Mouse (Mus musculus): ENCODE measurements around the gene Olfr641. TPM values are rescaled to one million over a fixed set of nuclear protein-coding genes. Genes with fewer than 3 reads are reported as not detected.

The Olfr641 gene
- polyA plus RNA-seq, 1 experiment from 2014 or later, result not detected

GRCm38 (mm10) chr7:104085365-104085764, 50.1 kb downstream of the Olfr641 start, which contains the start of gene Olfr645:
Olfr645 (minus strand) TSS chr7:104085465.
- Histone ChIP-seq H3K4me1 (no peaks in the 10 kb centered on the region), H3K4me2 (replicated peaks) (no peak within 1 kb of the TSS), H3K4me3 (no peak within 1 kb of the TSS), H3K27me3 (no peaks in the 10 kb centered on the region), H3K9ac (replicated peaks) (no peak within 1 kb of the TSS), H3K9me3 (no peaks in the 10 kb centered on the region), H3K27ac (replicated peaks) (no peak within 1 kb of the TSS), H3K36me3 (no peaks in the 10 kb centered on the region)
- WGBS, result 94% methylated on average over 1 of the region's 1 CpGs
- no peak for ATAC-seq (ENCODE audit: low FRiP score, low read depth)

Other genes with a start within 250 kb of the Olfr641 start
- not detected in 2 replicates for gene Olfr67, start 243.6 kb upstream of the Olfr641 start, polyA plus RNA-seq (2016; fragmentation: Nextera tagmentation; extraction: Ambion mirVana)
- gene Hbb-bt, start 221.4 kb upstream of the Olfr641 start, polyA plus RNA-seq (2016; fragmentation: Nextera tagmentation; extraction: Ambion mirVana), result 769 and 928 TPM in 2 replicates
- gene Hbb-bs, start 207.3 kb upstream of the Olfr641 start, polyA plus RNA-seq (2016; fragmentation: Nextera tagmentation; extraction: Ambion mirVana), result 643 and 809 TPM in 2 replicates
- not detected in 2 replicates for gene Hbb-bh2, start 194.9 kb upstream of the Olfr641 start, polyA plus RNA-seq (2016; fragmentation: Nextera tagmentation; extraction: Ambion mirVana)
- gene Hbb-bh1, start 192.3 kb upstream of the Olfr641 start, polyA plus RNA-seq (2016; fragmentation: Nextera tagmentation; extraction: Ambion mirVana), result 623 and 675 TPM in 2 replicates
- gene Hbb-y, start 182.2 kb upstream of the Olfr641 start, polyA plus RNA-seq (2016; fragmentation: Nextera tagmentation; extraction: Ambion mirVana), result 8,301 and 9,167 TPM in 2 replicates
- gene Olfr66, start 149.2 kb upstream of the Olfr641 start, polyA plus RNA-seq (2016; fragmentation: Nextera tagmentation; extraction: Ambion mirVana), result not detected in 2 replicates
- not detected in 2 replicates for gene Olfr64, start 141.0 kb upstream of the Olfr641 start, polyA plus RNA-seq (2016; fragmentation: Nextera tagmentation; extraction: Ambion mirVana)
- not detected in 2 replicates for gene Olfr65, start 132.0 kb upstream of the Olfr641 start, polyA plus RNA-seq (2016; fragmentation: Nextera tagmentation; extraction: Ambion mirVana)
- gene Olfr631, start 106.6 kb upstream of the Olfr641 start, polyA plus RNA-seq (2016; fragmentation: Nextera tagmentation; extraction: Ambion mirVana), result not detected in 2 replicates
- gene Olfr632, start 101.1 kb upstream of the Olfr641 start, polyA plus RNA-seq (2016; fragmentation: Nextera tagmentation; extraction: Ambion mirVana), result not detected in 2 replicates
- not detected in 2 replicates for gene Olfr633, start 91.0 kb upstream of the Olfr641 start, polyA plus RNA-seq (2016; fragmentation: Nextera tagmentation; extraction: Ambion mirVana)
- not detected in 2 replicates for gene Olfr635, start 64.3 kb upstream of the Olfr641 start, polyA plus RNA-seq (2016; fragmentation: Nextera tagmentation; extraction: Ambion mirVana)
- gene Olfr638, start 36.7 kb upstream of the Olfr641 start, polyA plus RNA-seq (2016; fragmentation: Nextera tagmentation; extraction: Ambion mirVana), result not detected in 2 replicates
- 0.04 TPM in 1 of 2 replicates, not detected in the other for gene Olfr639, start 18.1 kb upstream of the Olfr641 start, polyA plus RNA-seq (2016; fragmentation: Nextera tagmentation; extraction: Ambion mirVana)
- gene Olfr640, start 9.9 kb upstream of the Olfr641 start, polyA plus RNA-seq (2016; fragmentation: Nextera tagmentation; extraction: Ambion mirVana), result not detected in 2 replicates
- gene Olfr642, start 17.2 kb downstream of the Olfr641 start, polyA plus RNA-seq (2016; fragmentation: Nextera tagmentation; extraction: Ambion mirVana), result not detected in 2 replicates
- not detected in 2 replicates for gene 4930516K23Rik, start 26.0 kb downstream of the Olfr641 start, polyA plus RNA-seq (2016; fragmentation: Nextera tagmentation; extraction: Ambion mirVana)
- gene Olfr644, start 36.4 kb downstream of the Olfr641 start, polyA plus RNA-seq (2016; fragmentation: Nextera tagmentation; extraction: Ambion mirVana), result not detected in 2 replicates
- gene Olfr645, start 50.0 kb downstream of the Olfr641 start, polyA plus RNA-seq (2016; fragmentation: Nextera tagmentation; extraction: Ambion mirVana), result not detected in 2 replicates
- not detected in 2 replicates for gene Olfr646, start 69.4 kb downstream of the Olfr641 start, polyA plus RNA-seq (2016; fragmentation: Nextera tagmentation; extraction: Ambion mirVana)
- gene Ubqln5, start 94.4 kb downstream of the Olfr641 start, polyA plus RNA-seq (2016; fragmentation: Nextera tagmentation; extraction: Ambion mirVana), result not detected in 2 replicates
- gene Olfr643, start 102.0 kb downstream of the Olfr641 start, polyA plus RNA-seq (2016; fragmentation: Nextera tagmentation; extraction: Ambion mirVana), result not detected in 2 replicates
- not detected in 2 replicates for gene Ubqln3, start 107.8 kb downstream of the Olfr641 start, polyA plus RNA-seq (2016; fragmentation: Nextera tagmentation; extraction: Ambion mirVana)
- not detected in 2 replicates for gene Ubqlnl, start 115.1 kb downstream of the Olfr641 start, polyA plus RNA-seq (2016; fragmentation: Nextera tagmentation; extraction: Ambion mirVana)
- gene Olfm5, start 129.4 kb downstream of the Olfr641 start, polyA plus RNA-seq (2016; fragmentation: Nextera tagmentation; extraction: Ambion mirVana), result not detected in 2 replicates
- gene Olfr648, start 147.9 kb downstream of the Olfr641 start, polyA plus RNA-seq (2016; fragmentation: Nextera tagmentation; extraction: Ambion mirVana), result 0.45 and 0.47 TPM in 2 replicates
- gene Olfr649, start 160.5 kb downstream of the Olfr641 start, polyA plus RNA-seq (2016; fragmentation: Nextera tagmentation; extraction: Ambion mirVana), result not detected in 2 replicates
- 0.72 and 1.3 TPM in 2 replicates for gene Trim6, start 183.3 kb downstream of the Olfr641 start, polyA plus RNA-seq (2016; fragmentation: Nextera tagmentation; extraction: Ambion mirVana)
- gene Trim34a, start 209.0 kb downstream of the Olfr641 start, polyA plus RNA-seq (2016; fragmentation: Nextera tagmentation; extraction: Ambion mirVana), result 0.83 and 1.2 TPM in 2 replicates